Mouse (Mus musculus): ENCODE data around the gene Pde6h. TPM values are rescaled to one million over a fixed set of nuclear protein-coding genes. Genes with fewer than 3 reads are reported as not detected.
"Not testable (repeated sequence)": the region's sequence is repeated elsewhere in the genome, so short reads cannot be mapped to it uniquely, and the experiment has no call there.

The Pde6h gene
- 1 to 10 TPM in 2 of 4 experiments, under 1 TPM in 2; 0.52 to 2.0 (median 0.88) TPM for total RNA-seq (2022)

DNA sequence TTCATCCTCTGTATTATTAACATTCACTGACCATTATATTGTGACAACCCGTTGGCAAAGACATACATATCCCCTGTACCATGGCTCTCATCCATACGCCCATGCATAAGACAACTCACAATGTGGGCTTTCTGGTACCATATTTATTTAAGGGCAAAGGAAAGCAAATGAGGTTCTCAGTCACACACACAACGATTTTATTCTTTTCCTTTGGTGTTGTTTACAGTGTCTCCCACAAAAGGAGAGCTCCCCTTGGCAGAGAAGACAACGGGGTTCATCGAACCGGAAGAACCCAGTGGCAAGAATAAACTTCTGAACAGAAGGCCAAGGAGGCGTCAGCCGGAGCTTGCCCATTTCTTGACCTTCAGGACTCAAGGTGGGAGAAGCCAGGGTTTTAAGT, at the start of gene Pde6h:
Gene Pde6h (plus strand): TSS at position 301 of the 400 bp plus-strand sequence.
- DNase-seq (ENCODE audit: low spot score in 2 of 2), result no peak

GRCm38 (mm10) chr6:136874599-136874998, 49.0 kb upstream of the Pde6h start:
- no peak for DNase-seq (ENCODE audit: low spot score in 2 of 2)

GRCm38 (mm10) chr6:136875670-136876069, 48.0 kb upstream of the Pde6h start, which contains the start of gene Mgp:
Gene Mgp, minus strand, starts transcription at chr6:136875823.
- peak in 1 of 2 experiments; percentile 32 for DNase-seq (ENCODE audit: low spot score in 2 of 2)

- DNase-seq (ENCODE audit: low spot score in 2 of 2), result no peak
Measured at GRCm38 (mm10) chr6:136881678-136882077, 42.0 kb upstream of the Pde6h start.

- DNase-seq (ENCODE audit: low spot score in 2 of 2), result no peak
Measured at GRCm38 (mm10) chr6:136883431-136883915, 40.2 kb upstream of the Pde6h start.

DNA sequence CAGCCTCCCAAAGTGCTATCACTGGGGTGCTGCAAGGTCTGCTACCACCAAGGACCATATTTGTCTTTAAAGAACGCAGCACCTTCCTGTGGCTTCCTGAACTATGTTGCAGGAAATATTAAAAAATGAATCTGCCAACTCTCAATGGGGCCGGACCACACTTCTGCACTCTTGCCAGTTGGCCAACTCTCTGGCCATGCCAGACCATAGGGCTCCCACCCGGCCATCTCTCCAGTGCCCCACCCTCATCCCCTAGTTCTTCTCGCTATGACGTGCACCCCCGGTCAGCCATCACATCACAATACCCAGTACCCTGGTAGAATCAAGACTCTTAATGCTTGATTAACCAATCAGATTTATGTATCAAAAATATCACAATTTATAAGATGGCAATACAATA, 39.7 kb upstream of the Pde6h start:
- DNase-seq (ENCODE audit: low spot score in 2 of 2), result no peak

- not testable (repeated sequence) for DNase-seq (ENCODE audit: low spot score in 2 of 2)
Measured at GRCm38 (mm10) chr6:136884766-136885165, 38.9 kb upstream of the Pde6h start.

DNA sequence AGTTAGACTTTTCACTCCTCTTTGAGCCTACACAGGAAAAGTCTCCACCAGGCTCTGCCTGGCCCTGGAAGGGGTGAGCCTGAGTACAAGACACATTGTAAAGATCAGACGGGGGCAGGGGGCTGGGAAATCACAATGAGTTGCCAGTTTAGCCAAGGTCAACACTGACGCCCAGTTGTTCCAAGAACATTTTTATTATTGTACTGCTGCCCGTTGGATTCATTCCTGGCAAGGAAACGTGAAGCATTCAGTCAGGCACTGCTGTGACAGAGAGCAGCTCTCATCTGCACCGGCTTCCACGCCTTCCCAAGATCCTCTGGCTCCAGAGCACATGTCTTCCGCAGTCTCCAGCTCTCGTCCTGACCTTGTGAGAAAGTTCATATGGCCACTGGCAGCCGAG, 35.8 kb upstream of the Pde6h start:
- DNase-seq (ENCODE audit: low spot score in 2 of 2), result no peak

DNA sequence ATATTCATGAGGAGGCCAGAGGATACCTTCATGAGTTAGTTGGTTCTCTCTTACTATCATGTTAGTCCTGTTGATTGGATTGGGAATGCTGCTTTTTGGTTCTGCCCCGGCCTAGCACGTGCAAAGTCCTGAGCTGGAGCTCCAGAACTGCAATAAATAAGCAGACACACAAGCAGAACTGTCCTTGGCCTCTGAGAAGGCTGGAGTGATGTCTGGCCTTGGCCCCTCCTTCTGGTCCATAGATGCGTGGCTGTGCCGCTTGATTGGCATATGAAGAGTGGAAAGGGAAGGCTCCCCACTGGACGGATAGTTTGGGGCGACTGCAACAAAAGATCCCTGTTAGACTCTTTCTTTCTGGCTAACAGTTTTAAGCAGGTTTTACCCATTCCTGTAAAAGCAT, 34.6 kb upstream of the Pde6h start:
- DNase-seq (ENCODE audit: low spot score in 2 of 2), result no peak

GRCm38 (mm10) chr6:136889554-136889953, 34.1 kb upstream of the Pde6h start:
- DNase-seq (ENCODE audit: low spot score in 2 of 2), result no peak

DNA sequence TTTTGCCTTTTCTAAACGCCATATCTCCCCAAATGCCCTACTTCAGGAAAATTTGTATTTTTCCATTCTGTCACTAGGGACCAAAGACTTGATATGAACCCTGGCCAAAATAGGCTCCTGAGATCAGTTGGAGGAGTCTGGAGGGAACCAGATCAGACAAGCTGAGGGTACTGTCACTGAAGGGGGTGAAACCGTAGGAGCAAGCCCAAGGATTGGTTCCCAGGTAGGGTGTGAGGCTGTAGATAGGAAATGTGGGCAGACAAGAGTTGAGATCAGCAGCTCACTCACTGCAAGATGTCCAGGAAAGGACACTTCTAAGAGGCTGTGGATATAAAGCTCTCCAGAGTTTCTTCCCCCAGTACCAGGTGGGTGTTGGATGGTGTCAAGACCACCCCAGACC, 31.6 kb upstream of the Pde6h start:
- DNase-seq (ENCODE audit: low spot score in 2 of 2), result no peak

DNA sequence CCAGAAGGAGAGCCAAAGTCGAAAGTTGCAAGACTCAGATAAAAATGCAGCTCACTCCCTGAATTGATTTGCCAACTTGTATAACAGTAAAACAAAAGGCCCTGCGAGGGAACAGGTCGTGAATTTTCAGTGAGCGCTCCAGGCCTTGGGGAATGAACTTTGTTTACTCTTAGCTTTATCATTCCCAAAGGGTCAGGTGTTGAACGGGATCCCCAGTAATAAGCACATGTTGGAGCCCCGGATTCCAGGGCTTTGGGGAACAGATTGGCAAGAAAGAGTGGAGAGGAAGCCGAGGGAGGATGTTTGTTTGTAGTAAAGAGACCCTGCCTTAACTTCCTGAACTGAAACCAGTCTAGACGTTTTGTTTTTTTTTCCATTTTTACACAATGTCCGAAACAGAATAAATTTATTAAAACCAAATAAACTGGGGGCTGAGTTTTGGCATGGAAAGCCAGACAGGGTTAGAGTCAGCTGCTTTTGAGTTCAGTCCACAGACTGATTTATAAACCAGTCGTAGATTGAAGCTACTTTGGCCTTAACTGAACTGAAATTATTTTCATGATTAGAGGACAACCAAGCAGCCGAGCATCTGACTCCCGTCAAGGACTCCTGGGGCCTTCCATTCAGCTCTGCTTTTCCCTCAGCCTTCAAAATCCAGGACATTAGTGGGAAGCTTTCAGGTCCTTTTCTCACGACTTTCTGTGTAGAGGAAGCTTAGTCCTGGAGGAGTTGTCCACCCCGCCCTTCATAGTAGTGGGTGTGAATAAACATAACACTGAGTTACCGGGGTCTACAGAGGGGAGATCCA, 28.9 kb upstream of the Pde6h start:
- no peak for DNase-seq (ENCODE audit: low spot score in 2 of 2)

GRCm38 (mm10) chr6:136897789-136898188, 25.8 kb upstream of the Pde6h start:
- no peak for DNase-seq (ENCODE audit: low spot score in 2 of 2)

DNA sequence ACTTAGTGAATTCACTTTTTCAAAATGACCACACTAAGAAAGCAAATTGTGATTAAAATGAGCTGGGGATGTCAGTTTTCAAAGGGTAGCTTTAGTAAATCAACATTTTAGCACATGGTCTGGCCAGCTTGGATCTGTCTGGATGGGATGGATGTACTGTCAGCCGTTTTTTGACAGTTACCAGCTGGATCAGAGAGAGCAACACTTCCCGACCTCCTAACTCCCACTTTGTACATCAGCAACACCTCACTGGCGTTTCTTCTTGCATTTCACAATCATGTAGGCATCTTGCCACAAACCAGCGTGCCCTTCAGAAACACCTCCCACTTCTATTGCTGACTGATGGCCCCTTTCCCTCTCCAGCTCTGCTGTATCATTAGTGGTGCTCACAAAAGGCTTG, 25.4 kb upstream of the Pde6h start:
- DNase-seq (ENCODE audit: low spot score in 2 of 2), result no peak

GRCm38 (mm10) chr6:136898954-136899353, 24.7 kb upstream of the Pde6h start:
- no peak for DNase-seq (ENCODE audit: low spot score in 2 of 2)

DNA sequence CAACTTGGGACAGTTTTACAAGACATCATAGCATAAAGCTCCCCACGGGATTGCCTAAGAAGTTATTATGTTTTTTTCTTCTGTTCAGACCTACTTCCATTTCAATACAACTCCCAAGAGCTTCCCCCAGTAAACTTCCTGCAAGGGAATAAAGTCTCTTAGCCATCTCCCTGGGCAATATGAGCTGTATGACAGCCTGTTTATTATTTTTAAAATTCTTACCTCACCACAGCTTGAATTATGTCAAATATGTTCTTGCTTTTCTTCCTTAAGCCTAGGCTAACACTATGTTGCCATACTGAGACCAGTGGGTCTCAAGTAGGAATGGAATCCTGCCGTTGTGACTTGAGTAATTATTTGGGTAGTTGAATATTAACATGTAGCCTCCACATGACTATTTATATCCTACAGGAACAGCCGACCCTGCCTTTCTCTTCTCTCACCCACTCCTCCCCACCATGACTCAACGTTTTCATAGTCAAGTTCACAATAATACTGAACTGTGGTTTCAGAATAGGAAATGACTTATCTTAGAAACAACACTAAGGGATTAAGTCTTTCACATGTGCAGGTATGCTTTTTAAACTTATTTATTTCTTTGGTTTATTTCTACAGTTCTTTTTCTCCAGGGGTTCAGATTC, 23.1 kb upstream of the Pde6h start:
- no peak for DNase-seq (ENCODE audit: low spot score in 2 of 2)

DNA sequence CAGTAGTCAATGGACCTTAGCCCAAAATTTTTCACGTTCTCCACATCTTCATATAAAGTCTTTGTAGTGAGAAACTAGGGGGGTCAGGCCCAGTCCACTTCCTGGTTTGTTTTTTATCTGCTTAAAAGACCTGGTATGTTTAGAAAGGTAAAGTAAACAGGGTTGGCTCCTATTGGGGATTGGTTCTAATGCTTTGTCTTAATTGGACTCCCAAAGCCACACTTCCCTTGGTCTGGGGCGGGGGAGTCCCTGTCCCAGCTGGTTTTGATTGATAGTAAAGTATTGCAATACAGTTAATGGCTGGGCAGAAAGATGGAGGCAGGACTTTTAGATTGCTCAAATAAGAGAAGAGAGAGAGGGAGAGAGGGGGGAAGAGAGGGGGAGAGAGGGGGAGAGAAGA, 22.6 kb upstream of the Pde6h start:
- DNase-seq (ENCODE audit: low spot score in 2 of 2), result no peak

DNA sequence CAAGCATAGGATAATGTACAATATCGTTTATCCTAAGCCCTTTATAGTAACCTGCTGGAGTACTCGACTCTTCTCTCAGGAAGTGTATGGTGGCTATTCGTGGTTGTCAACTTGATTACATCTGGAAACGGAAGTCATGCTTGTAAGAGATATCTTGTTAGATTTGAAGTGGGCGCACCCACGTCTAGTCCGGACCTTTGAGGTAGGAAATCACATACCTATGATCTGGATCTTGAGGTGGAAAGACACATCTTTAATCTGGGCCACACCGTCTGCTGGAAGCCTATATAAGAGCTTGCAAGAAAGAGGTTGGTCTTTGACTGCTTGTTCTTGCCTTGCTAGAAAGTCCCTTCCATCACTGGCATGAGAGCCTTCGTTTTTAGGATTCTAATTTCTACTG, 21.1 kb upstream of the Pde6h start:
- no peak for DNase-seq (ENCODE audit: low spot score in 2 of 2)

DNA sequence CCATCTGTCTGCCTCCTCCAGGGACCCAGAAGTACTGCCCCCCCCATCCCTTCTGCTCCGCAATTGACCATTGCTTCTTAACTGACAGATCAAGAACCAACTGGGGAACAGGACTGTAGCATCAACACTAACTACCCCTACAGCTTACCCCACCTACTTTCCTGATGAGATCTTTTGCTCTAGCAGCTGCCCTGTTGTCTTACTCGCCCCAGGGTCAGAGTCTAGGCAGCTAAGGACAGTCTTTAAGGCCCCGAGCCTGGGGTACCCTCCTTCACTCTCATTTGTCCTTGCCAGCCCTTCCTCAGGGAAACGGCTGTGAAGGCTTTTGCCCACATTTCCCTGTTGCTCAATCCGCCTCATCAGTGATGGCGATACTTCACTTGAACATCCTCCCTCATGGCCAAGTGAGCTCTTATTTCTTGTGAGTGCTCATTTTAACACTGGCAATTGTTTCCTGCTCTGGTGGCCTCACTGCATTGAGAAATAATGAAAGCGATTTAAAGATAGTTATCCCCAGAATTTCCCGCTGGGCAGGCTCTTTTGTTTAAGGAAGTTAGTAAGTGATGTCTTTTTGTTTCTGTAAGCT, 19.7 kb upstream of the Pde6h start:
- DNase-seq (ENCODE audit: low spot score in 2 of 2), result no peak

GRCm38 (mm10) chr6:136906283-136906936, 17.2 kb upstream of the Pde6h start:
- no peak for DNase-seq (ENCODE audit: low spot score in 2 of 2)

DNA sequence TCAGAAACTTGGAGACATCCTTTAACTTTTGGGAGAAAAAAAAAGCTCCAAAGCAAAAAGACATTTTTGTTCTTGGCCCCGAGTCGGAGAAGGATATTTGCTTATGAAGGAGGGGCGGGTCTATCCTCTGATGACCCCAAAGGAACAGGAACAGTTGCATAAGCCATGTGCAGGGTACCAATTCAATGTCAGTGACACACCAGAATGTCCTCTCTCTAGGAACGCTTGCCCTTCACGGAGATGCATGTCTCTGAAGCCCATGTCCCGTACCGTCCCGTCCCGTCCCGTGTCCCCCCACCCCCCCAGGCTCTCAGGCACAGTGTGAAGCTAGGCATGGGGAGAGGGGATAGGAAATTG, 16.7 kb upstream of the Pde6h start:
- DNase-seq (ENCODE audit: low spot score in 2 of 2), result no peak

Data from layer of hippocampus, adult 8-10 months (tissue).